Mouse (Mus musculus) ovary, adult 18-20 months (tissue): ENCODE results near the gene Nos1ap.

ENCODE experiments used
- DNase-seq: peaks from one replicate; pipeline ENCODE4 v3.0.0; 2022; ENCODE audit warnings: low spot score, mixed read lengths

The Nos1ap gene

DNA sequence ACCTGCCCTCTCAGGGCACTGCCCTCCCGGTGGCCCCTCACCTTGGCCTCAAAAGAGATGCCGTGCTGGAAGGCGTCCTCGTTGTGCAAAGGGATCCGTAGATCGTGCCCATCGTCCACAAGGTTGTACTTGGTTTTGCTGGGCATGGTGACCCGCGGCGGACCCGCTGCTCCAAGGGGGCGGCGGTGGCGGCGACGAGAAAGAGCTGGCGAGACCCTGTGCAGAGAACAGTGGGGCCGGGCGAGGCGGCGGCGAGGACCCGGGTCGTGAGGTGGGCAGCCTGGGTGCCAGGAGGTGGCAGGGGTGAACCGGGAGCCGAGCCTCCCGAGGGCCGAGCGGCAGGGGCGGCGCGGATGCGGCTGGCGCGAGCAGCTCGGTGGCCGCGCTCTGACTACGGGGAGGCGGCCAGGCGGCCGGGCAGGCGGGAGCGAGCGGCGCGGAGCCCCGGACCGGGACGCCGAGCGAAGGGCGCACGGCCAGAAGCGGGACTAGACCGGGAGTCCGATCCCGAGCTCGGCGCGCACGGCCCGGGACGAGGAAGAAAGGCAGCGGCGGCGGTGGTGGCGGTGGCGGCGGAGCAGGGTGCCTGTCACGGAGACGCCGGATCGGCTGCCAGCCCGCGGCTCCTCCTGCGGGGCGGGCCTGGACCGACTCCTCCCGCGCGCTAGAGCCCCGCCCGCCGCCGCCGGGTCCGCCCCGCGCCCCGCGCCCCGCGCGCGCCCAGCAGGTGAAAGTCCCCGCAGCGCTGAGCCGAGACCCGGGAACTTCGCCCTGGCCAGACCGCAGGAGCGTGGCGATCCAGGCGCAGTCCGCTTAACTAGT is at the start of gene Nos1ap:
Nos1ap (minus strand) TSS at position 643 of the 822 bp plus-strand sequence.
- peak; percentile 71 for DNase-seq

DNA sequence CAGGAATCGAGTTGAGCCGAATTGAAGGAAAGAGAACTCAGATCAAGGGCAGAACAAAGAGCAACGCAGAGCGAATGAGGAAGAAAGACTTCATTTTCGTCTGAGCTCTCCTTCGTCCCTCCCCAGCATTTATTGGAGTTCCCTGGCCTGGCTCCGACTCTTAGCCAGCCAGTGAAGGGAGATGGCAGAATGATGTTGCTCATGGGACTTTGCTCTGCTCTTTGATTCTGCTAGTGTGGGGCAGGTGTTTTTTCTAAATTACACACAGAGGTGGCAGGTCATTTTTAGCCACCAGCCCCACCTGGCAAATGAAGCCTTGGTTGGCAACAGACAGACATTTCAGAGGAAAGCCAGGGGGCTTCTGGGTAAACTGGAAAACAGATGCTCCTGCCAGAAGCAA is 49.3 kb upstream of the Nos1ap start:
- DNase-seq, result no peak

DNA sequence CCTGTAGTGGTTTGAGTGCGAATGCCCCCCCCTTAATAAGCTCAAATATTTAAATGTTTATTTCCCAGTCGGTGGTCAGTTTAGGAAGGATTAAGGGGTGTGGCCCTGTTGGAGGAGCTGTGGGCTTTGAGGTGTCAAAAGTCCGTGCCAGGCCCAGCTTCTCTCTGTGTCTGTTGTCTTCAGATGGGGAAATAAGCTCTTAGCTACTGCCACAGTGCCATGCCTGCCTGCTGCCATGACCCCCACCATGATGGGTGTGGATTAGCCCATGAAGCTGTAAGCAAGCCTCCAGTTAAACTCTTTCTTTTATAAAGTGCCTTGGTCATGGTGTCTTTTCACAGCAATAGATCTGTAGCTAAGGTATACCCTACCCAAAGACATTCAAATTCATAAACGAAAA is 43.2 kb upstream of the Nos1ap start:
- no peak for DNase-seq

DNA sequence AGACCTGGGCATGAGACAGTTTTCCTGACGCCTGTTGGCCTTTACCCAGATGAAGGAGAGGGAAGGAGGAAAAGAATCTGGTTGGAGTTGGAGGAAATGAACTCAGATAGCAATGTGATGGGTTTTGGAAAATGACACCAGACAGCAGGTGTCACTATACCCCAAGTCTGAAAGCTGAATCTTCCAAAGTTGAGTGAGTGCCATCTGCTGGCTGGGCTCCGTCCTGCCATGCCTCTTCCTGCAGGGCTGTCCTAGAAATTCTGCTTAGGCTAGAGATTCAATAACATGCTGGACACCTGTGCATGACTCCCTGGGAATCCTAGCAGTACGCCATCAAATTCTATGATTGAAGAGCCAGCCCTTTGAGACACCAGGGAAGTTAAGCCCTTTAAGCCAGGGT is 42.7 kb upstream of the Nos1ap start:
- peak; percentile 35 for DNase-seq

DNA sequence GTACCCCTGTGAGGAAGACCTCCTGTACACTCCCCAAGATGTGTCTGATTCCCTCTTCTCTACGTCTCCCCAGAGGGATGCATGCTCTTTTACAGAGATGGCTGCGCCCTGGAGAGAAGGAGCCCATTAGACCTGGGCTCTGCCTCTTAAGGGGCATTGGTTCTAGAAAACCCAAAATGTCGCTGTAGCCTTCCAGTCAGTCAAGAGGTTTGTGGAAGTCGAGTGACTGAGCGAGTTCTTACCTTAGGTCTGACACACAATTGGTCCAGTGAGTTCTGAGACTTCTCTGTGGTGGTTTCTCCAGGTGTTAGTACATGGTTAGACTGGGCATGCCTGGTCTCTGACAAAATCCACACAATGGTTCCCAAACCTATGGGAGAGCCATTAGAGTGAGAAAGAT is 41.9 kb upstream of the Nos1ap start:
- DNase-seq, result no peak

DNA sequence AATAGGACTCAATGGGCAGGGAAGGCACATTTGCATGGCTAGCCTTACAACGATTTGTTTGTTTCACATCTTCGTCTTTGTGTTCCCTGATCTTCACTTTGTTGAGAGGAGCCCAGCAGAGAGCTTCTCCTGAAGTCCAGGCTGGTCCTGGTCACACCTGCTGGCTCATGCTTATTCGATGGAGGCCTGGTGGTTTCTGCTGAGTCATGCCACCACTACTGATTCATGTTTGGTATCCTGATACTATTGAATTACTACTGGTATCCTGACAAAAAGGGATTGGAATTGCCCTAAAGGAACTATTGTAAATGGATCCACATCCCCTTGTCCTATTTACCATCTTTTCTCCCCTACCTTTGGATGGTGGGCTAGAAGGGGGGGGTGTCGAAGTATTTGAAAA is 40.8 kb upstream of the Nos1ap start:
- no peak for DNase-seq

DNA sequence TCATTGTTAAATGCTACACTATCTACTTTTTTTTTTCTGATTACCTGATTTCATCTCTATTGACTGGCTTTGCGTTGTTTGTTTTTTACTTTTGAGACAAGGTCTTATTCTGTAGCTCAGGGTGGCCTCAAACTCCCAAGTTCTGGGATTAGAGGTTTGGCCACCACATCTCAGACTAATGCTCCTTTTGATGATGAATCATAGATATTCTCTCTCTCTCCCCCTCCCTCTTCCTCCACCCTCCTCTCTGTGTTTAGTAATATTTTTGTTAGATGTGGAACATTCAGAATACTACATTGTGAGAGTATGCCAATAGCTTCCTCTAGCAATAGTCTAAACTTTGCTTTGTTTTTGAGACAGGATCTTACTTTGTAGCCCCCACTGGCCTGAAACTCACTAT is 33.8 kb upstream of the Nos1ap start:
- no peak for DNase-seq

DNA sequence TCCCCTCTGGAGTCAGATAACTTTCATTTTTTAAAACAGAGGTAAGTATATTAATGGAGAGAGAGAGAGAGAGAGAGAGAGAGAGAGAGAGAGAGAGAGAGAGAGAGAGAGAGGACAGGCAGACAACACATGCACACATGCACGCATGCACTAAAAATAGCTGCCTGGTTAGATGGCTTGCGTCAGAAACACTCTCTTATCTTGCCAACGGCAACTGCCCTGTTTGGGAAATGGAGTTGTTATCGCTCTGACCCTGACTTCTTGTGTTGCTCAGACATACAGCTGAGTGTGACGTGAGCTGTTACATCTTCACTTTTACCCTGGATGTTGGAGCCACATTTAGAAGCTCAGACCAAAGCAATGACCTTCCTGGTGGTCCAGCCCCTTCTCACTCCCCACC is 33.3 kb upstream of the Nos1ap start:
- peak; percentile 42 for DNase-seq

DNA sequence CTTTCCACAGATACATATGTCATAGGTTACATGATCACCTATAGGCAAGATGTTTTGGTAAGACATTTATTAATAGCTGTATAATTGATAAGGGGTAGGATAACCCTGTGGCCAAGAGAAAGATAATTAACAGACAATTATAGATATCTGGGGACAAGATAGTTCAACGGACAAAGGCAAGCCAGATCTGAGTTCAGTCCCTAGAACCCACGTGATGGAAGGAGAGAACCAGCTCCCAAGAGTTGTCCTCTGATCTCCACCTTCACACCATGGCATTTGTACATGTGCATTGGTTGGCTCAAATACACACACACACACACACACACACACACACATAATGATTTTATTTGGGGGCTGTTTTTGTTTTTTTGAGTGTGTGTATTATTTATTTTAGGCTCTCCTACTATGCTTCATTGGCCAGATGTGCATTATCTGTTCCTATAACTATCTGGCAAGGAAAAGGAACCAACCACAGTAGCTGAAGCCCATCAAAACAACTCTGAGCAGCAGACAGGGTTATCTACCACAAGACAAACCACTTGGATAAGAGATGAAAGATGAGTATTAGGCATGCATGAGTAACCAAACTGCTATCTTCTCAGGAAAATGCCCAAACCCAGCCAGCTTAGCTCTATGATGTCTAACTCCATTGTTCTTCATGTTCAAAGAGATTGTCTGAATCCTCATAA is 30.2 kb upstream of the Nos1ap start:
- no peak for DNase-seq

DNA sequence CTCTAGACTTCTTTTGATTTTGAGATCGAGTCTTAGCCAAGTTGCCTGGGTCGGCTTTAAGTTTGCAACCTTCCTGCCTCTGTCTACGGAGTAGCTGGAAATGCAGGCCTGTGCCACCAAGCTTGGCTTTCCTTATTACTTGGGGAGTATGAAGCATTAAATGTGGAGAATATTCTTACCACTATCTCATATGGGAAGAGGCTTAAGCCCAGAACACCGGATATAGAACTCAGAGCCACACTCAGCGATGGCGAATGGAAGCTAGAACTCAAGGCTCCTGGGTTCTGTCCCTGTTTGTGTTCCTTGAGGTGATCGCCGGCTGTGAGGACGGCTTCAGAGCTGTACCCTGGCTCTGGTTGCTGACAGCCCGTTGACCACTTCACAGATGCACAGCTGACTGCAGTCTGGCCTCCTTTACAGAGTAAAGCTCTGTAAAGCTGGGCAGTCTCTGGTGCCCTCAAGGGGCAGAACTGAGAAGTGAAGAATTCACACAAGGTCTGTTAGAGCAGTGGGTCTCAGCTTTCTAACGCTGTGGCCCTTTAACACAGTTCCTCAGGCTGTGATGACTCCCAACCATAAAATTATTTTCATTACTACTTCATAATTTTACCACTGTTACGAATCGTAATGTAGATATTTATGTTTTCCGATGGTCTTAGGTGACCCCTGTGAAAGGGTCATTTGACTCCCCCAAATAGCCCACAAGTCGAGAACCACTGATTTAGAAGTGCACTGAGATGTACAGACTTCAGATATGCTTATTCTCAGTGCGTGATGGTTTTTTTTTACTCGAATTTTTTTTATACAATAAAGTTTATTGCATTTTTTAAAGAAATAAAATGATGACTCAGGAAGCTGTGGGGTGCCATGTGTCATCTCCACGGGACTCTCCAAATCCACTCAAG is 23.6 kb upstream of the Nos1ap start:
- peak; percentile 15 for DNase-seq

DNA sequence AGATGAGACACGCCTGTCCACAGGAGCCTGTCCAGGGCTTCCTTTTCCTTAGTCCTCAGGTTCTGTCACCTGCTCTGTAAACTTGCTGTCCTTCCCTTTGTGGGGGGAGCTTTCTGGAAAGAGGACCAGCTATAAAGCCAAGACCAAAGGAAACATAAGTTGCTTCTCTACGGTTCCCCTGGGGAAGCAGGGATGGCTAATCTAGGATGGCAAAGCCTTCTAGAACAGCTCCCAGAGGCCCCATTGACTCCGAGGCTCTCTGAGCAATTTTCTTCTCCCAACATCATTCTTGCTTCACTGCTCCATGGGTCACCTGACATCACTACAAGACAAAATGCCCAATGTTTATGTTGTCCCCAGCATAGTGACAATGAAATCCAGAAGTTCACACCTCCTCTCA is 22.0 kb upstream of the Nos1ap start:
- no peak for DNase-seq

DNA sequence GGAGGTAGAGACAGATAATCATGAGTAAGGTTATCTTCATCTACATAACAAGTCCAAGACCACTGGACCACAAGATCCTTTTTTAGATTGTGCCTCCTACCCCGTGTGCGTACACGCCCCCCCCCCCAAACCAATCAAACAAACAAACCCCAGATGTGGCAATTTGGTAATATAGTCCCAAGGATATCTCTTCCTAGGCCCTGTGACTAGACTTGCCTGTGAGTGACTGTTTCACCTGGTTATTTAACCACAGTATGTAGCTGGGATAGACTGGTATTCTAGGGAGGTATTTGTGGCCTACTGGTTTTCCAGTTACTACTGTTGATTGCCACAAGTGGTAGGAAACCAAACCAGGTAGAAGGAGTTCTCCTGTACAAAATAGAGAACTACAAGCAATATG is 21.0 kb upstream of the Nos1ap start:
- DNase-seq, result no peak

DNA sequence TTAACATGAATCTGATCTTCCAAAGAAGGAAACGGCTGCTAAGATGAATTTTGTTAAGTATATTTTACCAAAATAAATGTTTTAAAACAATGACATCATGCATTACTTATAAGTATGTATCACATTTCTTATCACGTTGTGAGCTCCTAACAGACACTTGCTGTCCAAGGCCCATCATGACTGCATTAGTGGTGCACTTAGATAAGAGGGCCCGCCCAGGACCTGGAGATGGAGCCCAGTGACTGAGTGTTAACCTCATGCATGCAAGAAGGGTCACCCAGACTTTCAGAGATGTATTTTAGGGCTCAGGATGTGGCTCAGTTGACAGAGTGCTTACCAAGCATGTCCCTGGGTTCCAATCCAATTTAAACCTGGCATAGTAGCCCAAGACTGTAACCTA is 20.6 kb upstream of the Nos1ap start:
- DNase-seq, result no peak

DNA sequence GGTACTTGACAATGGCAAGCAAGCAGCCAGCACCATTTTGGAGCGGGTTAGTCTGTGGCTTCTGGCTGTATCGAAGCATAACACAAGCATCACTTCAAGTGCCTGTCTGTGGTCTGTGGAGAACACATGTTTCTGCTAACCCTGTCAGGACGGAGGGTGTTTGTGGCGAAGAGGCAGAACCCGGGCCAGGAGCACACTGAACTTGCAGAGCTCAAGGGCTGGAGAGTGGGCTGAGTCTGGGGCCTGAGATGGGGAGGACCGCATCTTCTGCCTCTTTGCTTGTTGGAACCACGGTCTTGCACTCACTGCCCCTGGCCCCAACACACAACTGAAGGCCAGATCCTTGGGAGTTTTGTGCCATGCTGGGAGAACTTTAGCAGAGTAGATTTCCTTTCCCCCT is 20.2 kb upstream of the Nos1ap start:
- no peak for DNase-seq

DNA sequence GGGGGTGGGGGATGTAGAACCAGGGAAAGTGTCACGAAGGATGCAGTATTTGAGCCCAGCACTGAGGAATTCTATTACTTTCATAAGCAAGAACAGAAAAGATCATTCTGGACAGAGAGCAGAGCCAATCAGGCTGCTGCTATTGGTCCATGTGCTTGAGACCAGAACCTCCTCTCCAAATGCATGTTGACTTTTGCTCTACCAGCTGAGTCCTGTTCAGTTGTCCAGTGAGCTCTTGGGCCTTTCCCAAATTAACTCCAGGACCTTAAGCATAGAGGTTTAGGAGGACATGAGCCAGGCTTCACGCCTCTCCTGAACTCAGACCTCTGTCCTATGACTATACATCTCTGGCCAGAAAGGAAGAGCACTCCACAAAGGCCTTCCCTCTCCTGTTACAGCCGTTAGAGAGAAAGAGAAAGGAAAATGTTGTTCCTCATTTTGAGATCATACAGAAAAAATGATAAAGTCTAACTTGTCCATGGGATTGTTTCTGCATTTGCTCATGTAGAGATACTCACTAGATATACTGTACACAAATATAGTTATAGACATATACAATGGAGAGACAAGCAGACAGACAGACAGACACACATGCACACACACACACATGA is 18.9 kb upstream of the Nos1ap start:
- DNase-seq, result no peak

DNA sequence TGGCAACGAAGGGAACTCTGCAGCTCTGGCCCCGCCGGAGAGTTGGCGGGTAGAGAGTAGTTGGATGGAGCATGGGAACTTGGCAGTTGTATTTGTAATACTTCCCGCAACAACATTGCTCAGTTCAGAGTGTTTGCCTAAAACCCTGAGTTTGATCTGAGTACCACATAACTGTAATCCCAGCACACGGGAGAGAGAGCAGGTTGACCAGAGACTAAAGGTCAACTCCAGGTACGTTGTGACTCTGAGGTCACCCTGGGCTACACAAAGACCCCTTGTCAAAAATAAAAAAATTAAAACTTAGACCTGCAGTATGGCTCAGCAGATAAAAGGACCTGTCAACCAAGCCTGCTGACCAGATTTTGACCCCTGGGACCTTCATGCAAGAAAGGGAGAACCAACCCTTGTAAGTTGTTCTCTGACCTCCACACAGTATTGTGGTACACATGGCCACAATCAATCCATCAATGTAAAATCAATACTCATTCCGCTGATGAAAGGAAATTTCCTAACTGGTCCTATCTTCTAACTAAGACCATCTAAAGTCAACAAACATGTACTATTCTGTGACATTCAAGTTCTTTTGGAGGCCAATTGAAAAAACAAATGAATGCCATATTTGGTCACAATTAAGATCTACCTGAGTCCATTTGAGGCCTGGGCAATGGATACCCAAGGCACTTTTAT is 17.7 kb upstream of the Nos1ap start:
- DNase-seq, result no peak

DNA sequence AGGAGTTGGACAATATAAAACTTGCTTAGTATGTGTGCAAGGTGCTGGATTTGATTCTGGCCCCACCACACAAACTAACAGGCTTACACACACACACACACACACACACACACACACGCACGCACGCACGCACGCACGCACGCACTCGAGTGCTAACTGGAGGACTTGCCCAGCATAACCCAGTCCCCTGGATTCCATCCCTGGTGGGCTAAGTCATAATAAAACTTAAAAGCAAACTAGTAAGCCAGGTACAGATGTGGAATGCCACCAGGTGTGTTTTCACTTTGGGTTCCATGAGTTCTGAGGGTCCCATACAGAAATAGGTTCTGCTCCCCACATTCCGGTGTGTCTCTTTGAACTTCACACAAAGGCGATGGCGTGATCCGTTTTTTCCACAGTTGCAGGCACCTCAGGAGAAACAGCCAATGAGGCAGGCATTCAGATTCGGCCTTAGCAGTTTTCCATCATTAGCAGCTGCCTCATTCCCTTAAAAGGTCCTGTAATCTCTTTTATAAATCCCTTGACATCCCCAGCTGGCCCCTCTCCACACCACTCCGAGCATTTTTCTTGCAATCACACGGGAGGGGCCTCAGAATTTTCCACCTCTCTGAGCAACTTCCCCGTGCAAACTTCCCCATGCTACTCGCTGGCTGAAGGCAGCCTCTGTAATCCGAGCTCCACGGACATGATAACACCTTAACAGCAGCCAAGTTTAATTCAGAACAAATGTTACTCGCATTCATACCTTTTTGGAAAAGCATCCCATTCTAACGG is 15.8 kb upstream of the Nos1ap start:
- DNase-seq, result no peak

DNA sequence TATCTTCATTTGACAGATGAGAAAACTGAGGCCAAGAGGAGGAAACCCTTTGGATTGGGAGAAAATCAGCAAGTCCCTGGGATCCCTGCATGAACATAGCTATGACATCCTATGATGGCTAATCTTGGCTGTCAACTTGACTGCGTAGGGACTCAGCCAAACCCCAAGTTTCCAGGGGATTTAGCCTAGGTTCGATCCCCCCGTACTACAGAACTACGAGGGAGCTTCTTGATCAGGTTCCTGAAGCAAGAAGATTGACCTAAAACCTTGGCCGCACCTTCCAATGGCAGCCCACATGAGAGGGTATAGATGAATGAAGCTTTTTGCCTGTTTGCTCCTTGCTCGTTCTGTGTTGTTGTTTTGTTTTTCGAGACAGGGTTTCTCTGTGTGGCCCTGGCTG is 4.9 kb upstream of the Nos1ap start:
- no peak for DNase-seq

DNA sequence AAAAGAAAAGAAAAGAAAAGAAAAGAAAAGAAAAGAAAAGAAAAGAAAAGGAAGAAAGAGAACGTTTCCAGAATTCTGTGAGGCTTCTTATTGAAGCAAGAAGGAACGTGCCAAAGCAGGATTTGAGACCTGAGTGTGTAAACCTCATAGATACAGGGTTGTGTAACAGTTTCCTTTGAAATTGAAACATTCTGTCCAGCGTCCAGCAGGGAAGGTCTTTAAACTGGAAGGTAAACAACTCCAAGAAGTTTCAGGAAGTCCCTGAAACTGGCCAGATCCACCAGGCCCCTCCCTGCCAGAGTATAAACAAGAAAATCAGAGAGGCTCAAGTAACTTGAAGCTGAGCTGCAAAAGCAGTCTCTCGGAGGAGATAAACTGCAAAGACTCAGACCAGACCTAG is 870 bp upstream of the Nos1ap start:
- DNase-seq, result no peak

DNA sequence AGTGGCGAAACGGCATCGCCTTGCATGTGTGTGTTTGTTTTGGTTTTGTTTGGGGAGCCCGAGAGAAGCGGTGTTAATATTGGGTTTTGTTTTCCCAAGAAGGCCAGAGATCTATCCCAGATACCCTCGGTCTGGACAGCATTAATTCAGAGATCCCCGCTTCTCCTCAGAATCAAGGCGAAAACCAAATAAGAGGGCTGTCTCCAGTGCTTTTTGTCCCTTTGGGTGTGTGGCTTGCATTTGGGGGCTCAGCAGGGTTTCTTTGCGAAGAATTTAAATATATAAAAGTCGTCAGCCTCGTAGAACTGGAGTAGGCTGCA is 340 bp upstream of the Nos1ap start:
- DNase-seq, result no peak

DNA sequence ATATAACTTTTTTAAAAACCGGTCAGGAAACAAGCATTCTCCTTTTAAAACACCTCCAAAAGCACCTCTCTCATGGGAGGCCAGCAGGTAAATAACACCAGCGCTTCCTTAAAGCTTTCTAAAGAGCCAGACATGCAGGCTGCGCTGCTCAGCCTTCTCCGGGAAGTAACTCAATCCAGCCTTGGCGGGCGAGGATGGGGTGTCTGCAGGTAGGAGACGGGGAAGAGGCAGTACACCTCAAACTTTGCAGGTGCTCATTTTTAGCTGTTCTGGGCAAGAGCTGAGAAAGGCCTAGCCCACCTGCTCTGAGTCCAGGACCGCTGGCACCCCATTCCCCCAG is 812 bp downstream of the Nos1ap start:
- DNase-seq, result no peak
